Mouse (Mus musculus) natural killer cell, adult 2 months (primary cell): Measurements from ENCODE around the gene Crb2.

Experiments
- DNase-seq, 2 experiments: peaks; one replicate each; pipeline ENCODE4 v3.0.0; 2022; ENCODE audit warnings: low spot score in 2 of 2

The Crb2 gene

DNA sequence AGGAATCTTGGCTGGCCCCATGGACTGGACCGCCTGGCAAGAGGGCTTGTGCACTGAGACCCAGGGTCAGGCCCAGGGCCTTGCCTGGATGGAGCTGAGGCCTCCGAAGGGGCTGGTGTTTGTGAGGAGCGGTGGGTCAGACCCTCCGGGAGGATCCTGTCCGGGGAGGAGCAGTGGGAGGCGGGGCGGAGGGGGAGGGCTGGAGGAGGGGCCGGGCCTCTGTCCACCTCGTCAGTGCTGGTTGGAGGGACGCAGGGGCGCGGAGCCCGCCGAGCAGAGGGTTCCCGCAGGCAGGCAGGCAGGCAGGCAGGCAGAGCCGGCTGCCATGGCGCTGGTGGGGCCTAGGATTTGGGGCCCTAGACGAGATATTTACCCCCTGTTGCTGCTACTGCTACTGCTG is at the start of gene Crb2:
Crb2 (plus strand) TSS at position 234 of the 400 bp plus-strand sequence.
- no peak for DNase-seq

DNA sequence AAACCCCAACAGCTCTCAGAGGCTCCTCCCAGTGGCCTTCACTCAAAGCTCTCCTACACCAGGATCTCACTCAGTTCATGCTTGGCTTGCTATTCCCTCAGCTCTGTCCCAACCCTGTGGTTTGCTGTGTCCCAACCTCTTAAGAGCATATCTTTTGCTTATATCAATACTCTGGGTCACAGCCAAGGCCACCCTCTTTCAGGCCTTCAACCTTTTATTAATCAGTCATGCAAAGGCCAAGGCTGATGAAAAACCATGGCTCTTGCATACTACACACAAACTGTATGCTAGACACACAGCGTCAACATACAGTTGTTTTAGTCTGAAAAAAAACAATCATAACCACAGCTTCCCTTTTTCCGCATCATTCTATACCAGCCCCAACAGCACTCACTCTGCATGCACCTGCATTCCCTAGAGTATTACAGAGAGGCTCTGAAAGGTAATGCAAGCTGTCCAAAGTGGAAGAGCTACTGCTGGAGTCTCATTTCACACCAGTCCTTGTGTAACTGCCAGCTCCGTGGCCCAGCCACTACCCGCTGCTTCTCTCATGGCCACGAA is 44.7 kb upstream of the Crb2 start:
- DNase-seq: peak in 1 of 2 experiments; percentile 42

- DNase-seq: peak in 1 of 2 experiments; percentile 34
Measured at GRCm38 (mm10) chr2:37734979-37735806, 40.9 kb upstream of the Crb2 start.

DNA sequence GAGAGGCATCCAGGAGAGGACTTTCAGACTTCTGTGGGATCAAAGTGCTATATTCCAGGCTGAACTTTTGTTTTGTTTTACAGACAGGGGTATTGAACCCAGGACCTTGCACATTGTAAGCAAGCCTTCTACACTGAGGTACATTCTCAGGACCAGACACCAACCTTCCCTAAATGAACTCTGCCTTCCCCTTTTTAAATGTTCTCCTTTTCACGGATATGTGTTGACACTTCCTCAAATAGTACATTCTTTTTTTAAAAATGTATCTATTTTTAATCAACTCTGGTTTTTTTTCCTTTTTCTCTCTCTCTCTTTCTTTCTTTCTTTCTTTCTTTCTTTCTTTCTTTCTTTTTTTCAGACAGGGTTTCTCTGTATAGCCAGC is 40.3 kb upstream of the Crb2 start:
- no peak for DNase-seq

GRCm38 (mm10) chr2:37741806-37742554 is 34.1 kb upstream of the Crb2 start:
- DNase-seq: no peak

- DNase-seq: no peak
Measured at GRCm38 (mm10) chr2:37744773-37745395, 31.2 kb upstream of the Crb2 start.

GRCm38 (mm10) chr2:37746293-37747049 is 29.6 kb upstream of the Crb2 start:
- no peak for DNase-seq

- DNase-seq: no peak
Measured at GRCm38 (mm10) chr2:37747909-37748308, 28.1 kb upstream of the Crb2 start.

DNA sequence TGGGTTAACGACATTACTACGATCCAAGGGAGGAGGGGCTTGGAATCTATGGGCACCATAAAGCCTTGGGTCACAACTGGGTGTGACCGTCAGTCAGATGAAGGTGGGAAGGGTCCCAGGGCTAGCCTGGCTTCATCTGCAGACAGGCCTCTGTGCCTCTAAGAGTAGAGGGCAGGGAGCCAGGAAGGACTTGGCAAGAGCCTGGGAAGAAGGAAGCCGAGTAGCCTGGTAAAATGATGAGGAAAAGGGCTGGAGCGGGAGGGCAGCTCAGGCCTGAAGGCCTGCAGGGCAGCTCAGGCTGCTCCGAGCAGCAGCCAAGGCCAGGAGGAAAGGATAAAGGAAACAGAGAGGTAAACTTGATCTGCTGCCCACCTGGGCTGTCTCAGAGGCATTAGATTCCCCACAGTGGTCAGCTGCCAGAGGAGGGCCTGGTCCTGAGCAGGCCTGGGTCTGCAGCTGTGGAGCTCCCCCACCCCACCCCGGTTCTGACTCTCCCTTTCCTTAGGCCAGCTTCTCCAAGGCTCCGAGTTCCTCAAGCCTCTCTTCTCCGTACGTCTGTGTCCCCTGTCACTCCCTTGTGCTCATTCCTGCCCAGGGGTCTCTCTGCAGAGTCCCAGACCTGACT is 27.5 kb upstream of the Crb2 start:
- no peak for DNase-seq

- no peak for DNase-seq
Measured at GRCm38 (mm10) chr2:37749323-37749722, 26.7 kb upstream of the Crb2 start.

- DNase-seq: no peak
Measured at GRCm38 (mm10) chr2:37751114-37751513, 24.9 kb upstream of the Crb2 start.

- DNase-seq: no peak
Measured at GRCm38 (mm10) chr2:37756220-37756930, 19.7 kb upstream of the Crb2 start.

GRCm38 (mm10) chr2:37757016-37757415 is 19.0 kb upstream of the Crb2 start:
- DNase-seq: peak in 1 of 2 experiments; percentile 57

- no peak for DNase-seq
Measured at GRCm38 (mm10) chr2:37757784-37758183, 18.3 kb upstream of the Crb2 start.

- no peak for DNase-seq
Measured at GRCm38 (mm10) chr2:37758343-37759015, 17.6 kb upstream of the Crb2 start.

DNA sequence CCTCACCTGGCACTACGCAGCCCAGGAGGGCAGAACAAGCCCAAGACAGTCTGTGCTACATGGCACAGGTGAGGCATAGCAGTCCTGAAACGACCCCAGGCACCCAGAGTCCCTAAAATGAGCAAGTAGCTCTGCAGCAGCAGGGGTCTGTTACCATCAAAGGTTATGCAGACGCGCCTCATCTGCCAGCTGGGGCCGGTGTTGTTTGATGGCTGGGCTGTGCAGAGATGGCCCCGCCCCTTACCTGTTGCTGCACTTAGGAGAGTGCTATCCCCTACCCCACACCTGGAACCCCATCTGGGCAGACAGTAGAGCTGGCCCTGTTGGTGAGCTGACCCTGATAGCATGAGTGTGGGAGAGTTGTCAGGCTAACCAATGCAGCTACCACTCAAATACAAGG is 15.4 kb upstream of the Crb2 start:
- no peak for DNase-seq

GRCm38 (mm10) chr2:37763638-37764037 is 12.4 kb upstream of the Crb2 start:
- no peak for DNase-seq

DNA sequence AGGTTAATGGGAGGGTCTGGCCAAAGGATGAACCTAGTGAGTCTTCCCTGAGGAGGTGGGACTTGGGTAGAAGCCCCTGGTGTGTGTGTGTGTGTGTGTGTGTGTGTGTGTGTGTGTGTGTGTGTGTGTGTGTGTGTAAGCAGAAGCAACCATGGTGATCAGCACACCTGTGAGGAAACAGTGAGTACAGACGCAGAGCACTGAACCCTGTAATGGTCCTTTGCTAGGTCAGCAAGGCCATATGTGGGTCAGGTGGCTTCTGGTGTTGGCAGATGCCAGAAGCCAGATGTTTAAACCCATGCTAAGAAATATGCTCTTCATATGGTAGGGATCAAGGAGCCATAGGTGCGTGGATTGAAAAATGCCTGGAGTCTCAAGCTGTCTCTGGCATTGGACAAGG is 11.5 kb upstream of the Crb2 start:
- no peak for DNase-seq

DNA sequence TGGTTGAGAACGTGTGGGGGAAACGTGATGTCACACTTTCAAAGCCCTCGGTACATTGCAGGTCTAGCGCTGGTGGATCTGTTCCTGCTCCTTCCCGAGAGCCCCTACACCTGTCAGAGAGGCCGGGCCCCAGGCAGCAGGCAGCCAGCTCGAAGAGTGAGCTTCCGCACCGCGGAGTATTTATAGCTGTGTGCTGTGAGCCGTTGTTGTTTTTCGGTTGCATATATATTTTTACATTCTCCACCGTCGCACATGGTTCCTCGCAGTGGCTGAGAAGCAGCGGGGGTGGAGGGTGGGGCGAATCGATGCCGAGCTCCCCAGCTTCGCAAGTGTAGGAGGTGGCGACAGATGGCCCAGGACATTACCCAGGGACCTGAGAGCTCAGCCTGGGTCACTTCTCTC is 11.0 kb upstream of the Crb2 start:
- peak in 1 of 2 experiments; percentile 79 for DNase-seq
